Mouse (Mus musculus) hindbrain, embryonic 13.5 days (tissue): ENCODE measurements at regions not wholly inside any gene's neighbourhood (a gene's known extent, or its start where the extent isn't known, plus 50 kb on each side); places are given as distances from the start of the nearest gene placed in this dataset.

Source experiments
- ATAC-seq: fragments of 200-750 bp; cut with Nextera tagmentation; 2 replicates; pipeline ENCODE4 v1.8.0; 2017; ENCODE audit warnings: moderate TSS enrichment; ENCODE audit not compliant: low FRiP score
- H3K27ac ChIP-seq: fragments of 300-500 bp; sonication (generic); 2 replicates; pipeline ENCODE4 v1.5.1; 2015; ENCODE audit warnings: inconsistent platforms, mild to moderate bottlenecking, moderate library complexity
- H3K27me3 ChIP-seq: fragments of 300-500 bp; sonication (generic); 2 replicates; pipeline ENCODE4 v1.6.1; 2015; ENCODE audit warnings: mild to moderate bottlenecking, inconsistent platforms
- H3K36me3 ChIP-seq: fragments of 300-500 bp; sonication (generic); 2 replicates; pipeline ENCODE4 v1.6.1; 2015; ENCODE audit warnings: mild to moderate bottlenecking, inconsistent platforms
- H3K4me1 ChIP-seq: fragments of 300-500 bp; sonication (generic); replicated peaks from 2 replicates; pipeline ENCODE4 v1.6.1; 2015; ENCODE audit warnings: inconsistent platforms
- H3K4me2 ChIP-seq: fragments of 300-500 bp; sonication (generic); 2 replicates; pipeline ENCODE4 v1.6.1; 2015; ENCODE audit warnings: inconsistent platforms, mild to moderate bottlenecking, moderate library complexity
- H3K4me3 ChIP-seq: fragments of 300-500 bp; sonication (generic); 2 replicates; pipeline ENCODE4 v1.5.1; 2015; ENCODE audit warnings: mild to moderate bottlenecking, inconsistent platforms
- H3K9ac ChIP-seq: fragments of 300-500 bp; sonication (generic); 2 replicates; pipeline ENCODE4 v1.6.1; 2015; ENCODE audit warnings: mild to moderate bottlenecking, inconsistent platforms
- H3K9me3 ChIP-seq: fragments of 300-500 bp; sonication (generic); 2 replicates; pipeline ENCODE4 v1.6.1; 2016; ENCODE audit warnings: inconsistent platforms
- WGBS: fragments of 180-500 bp; shearing (Covaris S2); methylation state at CpG from one replicate; pipeline ENCODE4 v1.1.7; 2015; 5-methylcytosine and 5-hydroxymethylcytosine counted together

GRCm38 (mm10) chr10:25619702-25620101, 83.6 kb upstream of the Smlr1 start:
- ATAC-seq, result no peak
- WGBS, result 91% methylated on average over 2 of the region's 2 CpGs

GRCm38 (mm10) chr10:25601471-25601870, 65.4 kb upstream of the Smlr1 start:
- no peaks in the 10 kb centered on the region for H3K4me1 ChIP-seq
- no peak for ATAC-seq
- no peaks in the 10 kb centered on the region for H3K9me3 ChIP-seq
- no peak overlapping the region for H3K4me2 ChIP-seq
- no peak overlapping the region for H3K9ac ChIP-seq
- no peaks in the 10 kb centered on the region for H3K36me3 ChIP-seq
- no peak overlapping the region for H3K4me3 ChIP-seq
- WGBS, result 93% methylated on average over 2 of the region's 2 CpGs
- no peak overlapping the region for H3K27ac ChIP-seq
- H3K27me3 ChIP-seq, result no peaks in the 10 kb centered on the region

More at GRCm38 (mm10) chr10:25619702-25620101, 83.6 kb upstream of the Smlr1 start:
- peaks cover 15% of the 10 kb centered on the region; the same call in 1 of the 2 replicates for H3K4me1 ChIP-seq
- peaks cover 9% of the 10 kb centered on the region; the same call in 1 of the 2 replicates for H3K9me3 ChIP-seq
- no peaks in the 10 kb centered on the region for H3K36me3 ChIP-seq
- no peak overlapping the region for H3K27ac ChIP-seq
- H3K4me3 ChIP-seq, result no peak overlapping the region
- H3K9ac ChIP-seq, result no peak overlapping the region
- H3K27me3 ChIP-seq, result no peaks in the 10 kb centered on the region
- H3K4me2 ChIP-seq, result no peak overlapping the region

GRCm38 (mm10) chr10:25589316-25589645, 53.2 kb upstream of the Smlr1 start:
- Histone ChIP-seq H3K4me2 (no peak overlapping the region), H3K27me3 (no peaks in the 10 kb centered on the region), H3K4me1 (no peaks in the 10 kb centered on the region), H3K36me3 (no peaks in the 10 kb centered on the region), H3K9me3 (no peaks in the 10 kb centered on the region), H3K9ac (no peak overlapping the region), H3K4me3 (no peak overlapping the region), H3K27ac (no peak overlapping the region)
- 95% methylated on average over 2 of the region's 2 CpGs for WGBS
- no peak for ATAC-seq

- Histone ChIP-seq H3K9me3 (no peaks in the 10 kb centered on the region), H3K36me3 (no peaks in the 10 kb centered on the region), H3K4me2 (no peak overlapping the region), H3K27me3 (no peaks in the 10 kb centered on the region), H3K27ac (0 out of 2 replicates have a peak overlapping the region, but pooled peaks have one; percentile 9), H3K4me1 (no peaks in the 10 kb centered on the region), H3K4me3 (no peak overlapping the region), H3K9ac (no peak overlapping the region)
- 79% methylated on average over 12 of the region's 12 CpGs for WGBS
- ATAC-seq, result no peak
Observed at GRCm38 (mm10) chr10:25588611-25589315, 52.7 kb upstream of the Smlr1 start.
